Mouse (Mus musculus): ENCODE measurements around the gene Vgll4. TPM values are rescaled to one million over a fixed set of nuclear protein-coding genes. Genes with fewer than 3 reads are reported as not detected.

The Vgll4 gene
- total and polyA plus RNA-seq, 3 experiments: 34.6 to 73.7 (median 37.3) TPM

- no peak for DNase-seq (ENCODE audit: extremely low read depth)
- no peaks in the 10 kb centered on the region for H3K27me3 ChIP-seq (replicated peaks)
- peaks cover 0 to 4% of the 10 kb centered on the region in 2 experiments for H3K36me3 ChIP-seq (replicated peaks in 1 of 2; ENCODE audit: control insufficient read depth in 1 of 2, insufficient read depth in 1 of 2, low read length in 1 of 2)
- dilution Hi-C loops (cut with MboI; ENCODE audit: extremely low pct_ligation_motif_present, extremely low pct_unique_long_range_greater_than_20kb, low sequenced_read_pairs): no loop called here
- no peaks in the 10 kb centered on the region for H3K79me2 ChIP-seq (replicated peaks; ENCODE audit: control insufficient read depth, extremely low read depth, insufficient read depth, poor library complexity, severe bottlenecking)
- H3K9ac ChIP-seq (ENCODE audit: insufficient read depth, low read depth): no peak overlapping the region
- TF ChIP-seq ZKSCAN1 (IDR thresholded peaks at IDR 0.05; ENCODE audit: borderline replicate concordance, low read depth, low read length) (no peak), TCF12 (IDR thresholded peaks at IDR 0.05; ENCODE audit: low read depth, low read length) (no peak), MEF2A (IDR thresholded peaks at IDR 0.05; ENCODE audit: borderline replicate concordance, low read depth, low read length) (no peak), KAT2A (IDR thresholded peaks at IDR 0.05; ENCODE audit: insufficient replicate concordance, low read length) (no peak), HCFC1 (IDR thresholded peaks at IDR 0.05; ENCODE audit: low read depth, low read length) (no peak), SMC3 (IDR thresholded peaks at IDR 0.05; ENCODE audit: low read depth, low read length) (no peak), MYC (IDR thresholded peaks at IDR 0.05; ENCODE audit: low read depth, low read length) (no peak), UBTF (IDR thresholded peaks at IDR 0.05; ENCODE audit: low read depth, low read length) (no peak), ZNF384 (IDR thresholded peaks at IDR 0.05; ENCODE audit: low read depth, low read length) (no peak), IRF4 (IDR thresholded peaks at IDR 0.05; ENCODE audit: low read depth, low read length) (no peak), PAX5 (IDR thresholded peaks at IDR 0.05; ENCODE audit: low read length) (no peak), ZC3H11A (IDR thresholded peaks at IDR 0.05; ENCODE audit: low read depth, low read length) (no peak)
- in situ Hi-C loops (cut with MboI; ENCODE audit: low pct_ligation_motif_present, low pct_unique_long_range_greater_than_20kb, low sequenced_read_pairs): no loop called here
- no peak overlapping the region for H3K4me3 ChIP-seq (replicated peaks in 1 of 3; ENCODE audit: low read depth in 2 of 3, low read length in 2 of 3, poor library complexity in 1 of 3)
- H3K4me1 ChIP-seq (ENCODE audit: control insufficient read depth in 1 of 2, insufficient read depth in 2 of 2): peaks cover 22 to 75% of the 10 kb centered on the region in 2 experiments
- H3K9me3 ChIP-seq (replicated peaks; ENCODE audit: low read length): peaks cover 4% of the 10 kb centered on the region
- no peak overlapping the region for H3K4me2 ChIP-seq (ENCODE audit: insufficient read depth, low read depth, poor library complexity, severe bottlenecking)
- H3K27ac ChIP-seq (ENCODE audit: insufficient read depth, low read depth): no peak overlapping the region; the same call in 1 of the 2 replicates
Measured at GRCm38 (mm10) chr6:114812779-114813178, 157.0 kb downstream of the Vgll4 start.

GRCm38 (mm10) chr6:114812322-114812721 lies 157.5 kb downstream of the Vgll4 start:
- Histone ChIP-seq H3K27ac (ENCODE audit: insufficient read depth, low read depth) (no peak overlapping the region), H3K9me3 (replicated peaks; ENCODE audit: low read length) (peaks cover 4% of the 10 kb centered on the region), H3K4me2 (ENCODE audit: insufficient read depth, low read depth, poor library complexity, severe bottlenecking) (no peak overlapping the region), H3K27me3 (replicated peaks) (no peaks in the 10 kb centered on the region), H3K4me3 (replicated peaks in 1 of 3; ENCODE audit: low read depth in 2 of 3, low read length in 2 of 3, poor library complexity in 1 of 3) (no peak overlapping the region), H3K36me3 (replicated peaks in 1 of 2; ENCODE audit: control insufficient read depth in 1 of 2, insufficient read depth in 1 of 2, low read length in 1 of 2) (peaks cover 0 to 4% of the 10 kb centered on the region in 2 experiments), H3K9ac (ENCODE audit: insufficient read depth, low read depth) (no peak overlapping the region), H3K79me2 (replicated peaks; ENCODE audit: control insufficient read depth, extremely low read depth, insufficient read depth, poor library complexity, severe bottlenecking) (no peaks in the 10 kb centered on the region), H3K4me1 (ENCODE audit: control insufficient read depth in 1 of 2, insufficient read depth in 2 of 2) (peaks cover 27 to 76% of the 10 kb centered on the region in 2 experiments)
- in situ Hi-C loops (cut with MboI; ENCODE audit: low pct_ligation_motif_present, low pct_unique_long_range_greater_than_20kb, low sequenced_read_pairs): no loop called here
- no peak for DNase-seq (ENCODE audit: extremely low read depth)
- dilution Hi-C loops (cut with MboI; ENCODE audit: extremely low pct_ligation_motif_present, extremely low pct_unique_long_range_greater_than_20kb, low sequenced_read_pairs): no loop called here
- TF ChIP-seq GABPA (IDR thresholded peaks at IDR 0.05; ENCODE audit: insufficient replicate concordance, low read depth, low read length): no peak

Other genes with a start within 250 kb of the Vgll4 start
- 29.3 and 43.3 TPM in 2 replicates for gene Tamm41, start 67.9 kb upstream of the Vgll4 start, total RNA-seq (2012; rRNA removed)
- 39.8 and 40.5 TPM in 2 replicates for gene Tamm41, start 67.9 kb upstream of the Vgll4 start, total RNA-seq (2014; rRNA removed)
- 40.4 and 41.1 TPM in 2 replicates for gene Tamm41, start 67.9 kb upstream of the Vgll4 start, polyA plus RNA-seq (2012; ENCODE audit: insufficient read length, low read depth)
- gene Syn2, start 164.9 kb upstream of the Vgll4 start, total RNA-seq (2012; rRNA removed): 0.55 and 0.59 TPM in 2 replicates
- gene Syn2, start 164.9 kb upstream of the Vgll4 start, total RNA-seq (2014; rRNA removed): 1.2 and 1.6 TPM in 2 replicates
- gene Syn2, start 164.9 kb upstream of the Vgll4 start, polyA plus RNA-seq (2012; ENCODE audit: insufficient read length, low read depth): 1.2 and 1.3 TPM in 2 replicates

Measured in CH12.LX (cell line).